Mouse (Mus musculus): ENCODE data around the gene Scp2d1. TPM values are rescaled to one million over a fixed set of nuclear protein-coding genes. Genes with fewer than 3 reads are reported as not detected.

The Scp2d1 gene
- polyA plus RNA-seq, 1 experiment from 2014 or later, result not detected

GRCm38 (mm10) chr2:144836667-144837311 is 13.3 kb downstream of the Scp2d1 start:
- Histone ChIP-seq H3K9ac (ENCODE audit: low read depth, low read length) (no peak overlapping the region), H3K4me3 (replicated peaks; ENCODE audit: low read depth, low read length) (no peak overlapping the region), H3K27ac (0 out of 2 replicates have a peak overlapping the region, but pooled peaks have one; percentile 13), H3K36me3 (ENCODE audit: insufficient read depth, low read length) (no peaks in the 10 kb centered on the region), H3K4me2 (ENCODE audit: low read length) (no peak overlapping the region), H3K9me3 (replicated peaks; ENCODE audit: low read length) (no peaks in the 10 kb centered on the region), H3K4me1 (replicated peaks; ENCODE audit: insufficient read depth, low read length) (no peaks in the 10 kb centered on the region), H3K27me3 (ENCODE audit: insufficient read depth, low read length) (no peaks in the 10 kb centered on the region)
- ATAC-seq (replicated peaks; ENCODE audit: low FRiP score, low read depth) (peak; percentile 54; the same call in 1 of the 2 replicates), DNase-seq (ENCODE audit: low spot score) (peak; percentile 3)
- TF ChIP-seq CTCF (IDR thresholded peaks at IDR 0.05; ENCODE audit: low read depth), result no peak
- WGBS, result 69% methylated on average over 5 of the region's 5 CpGs

GRCm38 (mm10) chr2:144837312-144837679 is 13.8 kb downstream of the Scp2d1 start:
- peak; percentile 94 for DNase-seq (ENCODE audit: low spot score)
- Histone ChIP-seq H3K9me3 (replicated peaks; ENCODE audit: low read length) (no peaks in the 10 kb centered on the region), H3K27ac (0 out of 2 replicates have a peak overlapping the region, but pooled peaks have one; percentile 13), H3K4me1 (replicated peaks; ENCODE audit: insufficient read depth, low read length) (no peaks in the 10 kb centered on the region), H3K4me3 (replicated peaks; ENCODE audit: low read depth, low read length) (no peak overlapping the region), H3K27me3 (ENCODE audit: insufficient read depth, low read length) (no peaks in the 10 kb centered on the region), H3K36me3 (ENCODE audit: insufficient read depth, low read length) (no peaks in the 10 kb centered on the region), H3K4me2 (ENCODE audit: low read length) (no peak overlapping the region), H3K9ac (ENCODE audit: low read depth, low read length) (no peak overlapping the region)
- peak; percentile 84 for ATAC-seq (replicated peaks; ENCODE audit: low FRiP score, low read depth)
- TF ChIP-seq CTCF (IDR thresholded peaks at IDR 0.05; ENCODE audit: low read depth), result no peak
- WGBS, result 23% methylated on average over 3 of the region's 3 CpGs

- no peak for DNase-seq (ENCODE audit: low spot score)
- no peak overlapping the region for H3K9ac ChIP-seq (ENCODE audit: low read depth, low read length)
- 84% methylated on average over 2 of the region's 2 CpGs for WGBS
- H3K36me3 ChIP-seq (ENCODE audit: insufficient read depth, low read length), result no peaks in the 10 kb centered on the region
- TF ChIP-seq CTCF (IDR thresholded peaks at IDR 0.05; ENCODE audit: low read depth), result peak; percentile 53; the same call in 1 of the 2 replicates
- H3K4me1 ChIP-seq (replicated peaks; ENCODE audit: insufficient read depth, low read length), result no peaks in the 10 kb centered on the region
- H3K27me3 ChIP-seq (ENCODE audit: insufficient read depth, low read length), result no peaks in the 10 kb centered on the region
- H3K4me2 ChIP-seq (ENCODE audit: low read length), result no peak overlapping the region
- no peak overlapping the region for H3K4me3 ChIP-seq (replicated peaks; ENCODE audit: low read depth, low read length)
- H3K27ac ChIP-seq, result no peak overlapping the region
- no peaks in the 10 kb centered on the region for H3K9me3 ChIP-seq (replicated peaks; ENCODE audit: low read length)
- no peak for ATAC-seq (replicated peaks; ENCODE audit: low FRiP score, low read depth)
Measured at GRCm38 (mm10) chr2:144868827-144869226, 45.4 kb downstream of the Scp2d1 start.

Other genes starting within 250 kb of the Scp2d1 start
- gene Smim26, start 229.6 kb upstream of the Scp2d1 start, polyA plus RNA-seq (2015; fragmentation: Nextera tagmentation; extraction: Ambion mirVana), result 69.5 and 90.6 TPM in 2 replicates
- 55.3 and 59.9 TPM in 2 replicates for gene Dtd1, start 223.8 kb upstream of the Scp2d1 start, polyA plus RNA-seq (2015; fragmentation: Nextera tagmentation; extraction: Ambion mirVana)